Mouse (Mus musculus) cerebellum, postnatal 10 days (tissue): ENCODE measurements around the gene Mcts2.

Experiments used
- DNase-seq, 2 experiments: peaks; one replicate each; pipeline ENCODE4 v3.0.0; 2021; ENCODE audit warnings: mixed read lengths in 2 of 2

Mcts2 gene

DNA sequence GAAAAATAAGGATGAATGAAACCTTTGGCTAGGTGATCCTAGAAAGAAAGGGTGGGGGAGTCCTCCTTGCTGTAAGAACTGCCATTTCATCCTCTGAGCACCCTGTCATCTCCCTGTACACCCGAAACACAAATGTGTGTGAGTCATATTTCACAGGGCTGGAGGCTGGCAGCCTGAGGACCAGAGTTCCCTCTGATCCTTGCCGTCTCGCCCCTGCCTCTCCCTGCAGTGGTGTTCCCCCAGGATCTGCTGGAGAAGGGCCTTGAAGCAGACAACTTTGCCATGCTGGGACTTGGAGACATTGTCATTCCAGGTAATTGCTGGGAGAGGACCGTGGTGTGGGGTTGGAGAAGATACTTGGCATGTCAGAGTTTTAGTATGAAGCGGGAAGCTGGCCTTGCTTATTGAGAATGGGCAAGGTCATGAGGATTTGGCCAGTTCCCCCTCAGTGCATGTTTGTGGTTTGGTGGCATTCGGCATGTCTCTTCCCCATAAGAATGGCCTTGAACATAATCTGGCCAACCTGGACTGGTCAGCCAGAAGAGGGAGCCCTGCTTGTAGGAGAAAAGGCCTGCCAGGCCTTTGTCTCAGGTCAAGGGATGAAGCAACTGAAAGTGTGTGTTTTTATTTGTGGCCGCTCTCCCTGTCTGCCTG is 4.9 kb downstream of the Mcts2 start:
- peak; percentile 67 to 70 for DNase-seq

- peak; percentile 85 to 87 for DNase-seq
Observed at GRCm38 (mm10) chr2:152693233-152693632, 6.4 kb downstream of the Mcts2 start.

GRCm38 (mm10) chr2:152693735-152694134 is 6.9 kb downstream of the Mcts2 start:
- no peak for DNase-seq

DNA sequence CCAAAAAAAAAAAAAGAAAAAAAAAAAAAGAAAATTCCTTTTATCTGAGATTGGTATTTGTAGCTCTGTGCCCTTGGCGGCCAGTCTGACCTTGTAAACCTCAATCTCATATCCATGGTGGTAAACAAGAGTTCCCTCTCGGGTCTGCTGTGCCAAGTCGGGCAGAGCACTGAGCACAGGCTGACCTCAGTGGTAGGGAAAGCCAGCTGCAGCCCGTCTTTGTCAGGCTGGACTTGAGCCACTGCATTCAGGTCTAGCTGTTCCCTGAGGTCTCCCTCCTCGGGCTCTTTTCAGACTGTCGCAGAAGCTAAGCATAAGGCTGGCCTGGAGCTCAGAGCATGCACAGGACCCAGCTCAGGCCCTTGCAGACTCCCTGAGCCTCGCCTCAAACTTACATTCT is 7.9 kb downstream of the Mcts2 start:
- no peak for DNase-seq

- DNase-seq, result no peak
Observed at GRCm38 (mm10) chr2:152696016-152696415, 9.2 kb downstream of the Mcts2 start.

DNA sequence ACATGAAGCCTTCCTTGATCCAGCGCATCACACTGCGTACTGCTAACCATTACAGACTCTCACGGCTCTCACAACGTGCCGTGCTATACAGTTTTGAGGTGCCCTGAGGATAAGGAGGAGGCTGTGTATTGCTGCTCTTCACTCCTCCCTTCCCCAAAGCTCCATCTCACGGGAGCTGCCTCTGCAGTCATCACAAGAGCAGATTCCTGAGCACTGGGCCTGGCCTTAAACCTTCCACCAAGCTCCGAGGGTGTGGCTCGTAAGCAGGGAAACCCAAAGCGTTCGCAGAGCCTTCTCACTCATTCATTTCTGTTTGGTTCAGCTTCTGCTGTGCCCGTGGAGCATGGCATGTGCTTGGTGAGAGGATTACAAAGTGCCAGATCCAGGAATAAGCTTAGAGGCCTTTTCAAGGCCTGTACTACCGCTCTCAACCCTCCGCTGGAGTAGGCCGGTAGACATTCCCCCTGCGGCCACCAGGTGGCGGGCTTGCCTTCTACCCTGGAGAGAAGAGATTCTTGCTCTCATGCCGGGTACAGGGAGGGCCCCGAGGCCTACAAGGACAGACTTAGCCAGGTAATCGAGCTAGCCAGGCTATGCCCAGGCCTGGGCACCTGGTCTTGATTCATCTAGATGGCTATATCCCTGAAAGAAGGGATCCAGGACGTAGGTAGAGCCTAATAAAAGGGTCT is 9.8 kb downstream of the Mcts2 start:
- DNase-seq, result peak; percentile 98 to 99

DNA sequence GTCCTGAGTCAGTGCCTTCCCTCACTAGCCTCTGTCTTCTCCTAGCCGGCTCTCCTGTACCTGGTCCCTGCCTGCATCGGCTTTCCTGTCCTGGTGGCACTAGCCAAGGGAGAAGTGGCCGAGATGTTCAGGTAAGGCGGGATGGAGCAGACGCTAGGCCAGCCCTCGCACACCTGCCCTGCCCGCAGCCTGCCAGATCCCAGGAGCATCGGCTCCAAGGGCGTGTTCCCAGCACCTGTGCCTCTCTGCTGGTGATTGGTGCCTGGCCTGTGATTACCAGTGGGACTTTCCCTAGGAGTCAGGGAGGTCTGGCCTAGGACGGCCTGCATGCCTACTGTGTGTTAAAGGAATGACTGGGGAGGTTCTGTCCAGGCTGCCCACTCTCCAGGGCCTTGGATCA is 13.3 kb downstream of the Mcts2 start:
- no peak for DNase-seq

GRCm38 (mm10) chr2:152700725-152701124 is 13.9 kb downstream of the Mcts2 start:
- DNase-seq, result peak; percentile 59 to 79

- peak; percentile 68 to 75 for DNase-seq
Observed at GRCm38 (mm10) chr2:152703596-152704255, 16.9 kb downstream of the Mcts2 start.

- DNase-seq, result peak; percentile 86 to 89
Observed at GRCm38 (mm10) chr2:152704256-152704605, 17.4 kb downstream of the Mcts2 start.

DNA sequence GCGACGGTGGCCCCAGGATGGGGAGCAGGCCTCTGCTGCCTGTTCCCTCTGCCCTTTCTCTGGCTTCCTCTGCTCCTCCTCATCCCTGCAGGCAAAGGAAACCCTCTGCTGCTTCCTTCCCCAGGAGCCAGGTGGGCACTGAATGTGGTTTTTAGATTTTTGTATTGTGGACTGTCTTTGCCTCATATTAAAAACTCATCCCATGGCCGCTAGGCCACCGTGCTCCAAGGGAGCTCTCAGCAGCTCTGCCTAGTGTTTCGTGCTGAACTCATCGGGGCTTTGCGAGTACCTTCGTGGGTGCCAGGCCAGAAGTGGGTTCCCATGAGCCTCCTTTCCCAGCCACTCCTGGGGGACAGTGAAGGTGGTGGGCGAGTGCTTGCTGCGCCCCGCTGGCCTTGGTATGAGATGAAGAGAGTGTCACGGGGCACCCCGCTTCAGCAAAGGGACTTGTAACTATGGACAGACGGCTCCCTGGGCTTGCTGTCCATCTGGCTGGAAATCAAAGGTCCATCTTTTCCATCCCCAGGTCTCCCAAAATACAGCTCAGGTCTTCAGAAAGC is 18.1 kb downstream of the Mcts2 start:
- DNase-seq, result no peak

- DNase-seq, result peak; percentile 81 to 87
Observed at GRCm38 (mm10) chr2:152705993-152706571, 19.2 kb downstream of the Mcts2 start.

- no peak for DNase-seq
Observed at GRCm38 (mm10) chr2:152707186-152707585, 20.4 kb downstream of the Mcts2 start.

- DNase-seq, result peak; percentile 89 to 92
Observed at GRCm38 (mm10) chr2:152707627-152708026, 20.8 kb downstream of the Mcts2 start.

DNA sequence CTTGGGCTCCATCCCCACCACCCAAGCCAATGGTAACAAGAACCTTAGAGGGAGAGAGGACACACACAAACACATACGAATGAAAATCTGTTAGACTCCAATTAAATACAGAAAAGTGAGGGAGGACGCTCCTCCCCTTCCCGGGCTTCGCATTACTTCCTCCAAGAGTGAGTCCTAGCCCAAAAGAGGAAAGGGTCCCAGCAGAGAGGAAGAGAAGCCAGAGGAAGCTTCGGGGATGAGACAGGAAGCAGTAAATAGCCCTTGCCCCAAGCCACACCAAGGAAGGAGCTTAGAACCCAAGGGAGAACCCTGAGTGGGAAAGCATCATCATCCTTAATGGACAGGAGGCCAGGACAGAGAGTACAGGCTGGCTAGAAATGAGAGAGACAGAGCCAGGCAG is 22.2 kb downstream of the Mcts2 start:
- DNase-seq, result no peak

DNA sequence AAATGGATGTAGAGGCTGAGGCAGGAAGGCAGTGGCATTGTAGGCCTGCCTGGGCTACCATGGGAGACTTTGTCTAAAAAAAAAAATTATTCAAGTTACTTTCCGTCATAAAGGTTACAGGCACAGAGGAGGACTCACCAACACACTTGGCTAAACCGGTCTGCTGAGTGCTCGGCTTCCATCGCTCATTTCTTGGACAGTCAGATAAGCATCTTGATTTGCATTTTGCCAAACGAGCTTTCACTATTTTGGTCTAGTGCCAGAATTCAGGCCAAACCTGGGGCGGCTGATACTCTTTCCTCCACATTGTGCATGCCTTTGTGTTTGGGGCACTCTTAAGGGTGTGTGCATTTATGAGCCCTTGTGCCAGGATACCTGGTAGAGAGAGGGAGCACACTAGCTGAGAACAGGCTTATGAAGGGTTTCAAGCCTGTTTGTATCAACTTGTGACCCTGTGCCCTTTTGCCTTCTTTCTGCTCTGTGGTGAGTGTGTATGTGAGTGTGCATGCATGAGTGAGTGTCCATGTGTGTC is 29.5 kb downstream of the Mcts2 start:
- peak in 1 of 2 experiments; percentile 21 for DNase-seq

DNA sequence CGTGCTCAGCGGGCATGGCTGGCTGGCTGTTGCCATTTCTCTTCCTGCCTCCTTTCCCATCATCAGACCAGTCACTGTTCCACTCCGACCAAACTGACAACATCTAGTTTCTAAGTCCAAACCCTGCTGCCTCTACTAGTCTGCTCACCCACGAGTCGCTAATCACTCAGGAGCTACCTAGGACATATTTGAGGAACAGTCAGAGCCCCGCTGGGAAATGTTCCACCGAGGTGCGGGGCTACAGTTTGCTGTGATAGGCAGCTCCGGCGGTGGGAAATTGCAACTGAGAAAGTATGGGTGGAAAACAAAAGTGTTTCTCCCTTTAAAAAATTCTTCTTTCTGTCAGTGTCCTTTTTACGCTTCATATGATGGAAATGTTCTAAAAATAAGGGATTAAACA is 30.8 kb downstream of the Mcts2 start:
- DNase-seq, result no peak

- peak in 1 of 2 experiments; percentile 45 for DNase-seq
Observed at GRCm38 (mm10) chr2:152718076-152718475, 31.2 kb downstream of the Mcts2 start.

- DNase-seq, result peak; percentile 64 to 76
Observed at GRCm38 (mm10) chr2:152723651-152724331, 37.0 kb downstream of the Mcts2 start.

- DNase-seq, result no peak
Observed at GRCm38 (mm10) chr2:152724332-152724723, 37.5 kb downstream of the Mcts2 start.

DNA sequence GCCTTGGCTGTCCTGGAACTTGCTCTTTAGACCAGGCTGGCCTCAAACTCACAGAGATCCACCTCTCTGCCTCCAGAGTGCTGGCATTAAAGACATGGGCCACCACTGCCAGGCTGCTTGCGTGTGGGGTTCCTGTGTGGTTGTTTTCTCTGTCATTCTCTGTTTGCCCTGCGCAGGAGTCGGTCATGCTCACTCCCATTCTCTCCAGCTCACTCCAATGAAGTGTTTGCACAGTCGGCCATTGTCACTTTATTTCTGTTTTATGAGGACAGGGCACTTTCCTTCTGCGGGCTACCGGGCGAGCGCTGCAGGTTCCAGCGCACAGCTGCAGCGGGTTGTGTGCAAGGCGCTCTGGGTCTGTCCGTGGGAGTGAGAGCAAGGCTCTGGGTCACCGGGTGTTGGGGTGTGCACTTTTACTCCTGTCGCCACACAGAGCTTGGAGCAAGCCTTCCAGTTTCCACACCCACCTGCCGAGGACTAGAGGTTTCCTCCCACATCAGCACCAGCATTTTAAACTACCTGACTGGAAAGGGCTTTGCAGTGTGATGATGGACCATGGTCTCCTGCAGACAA is 38.4 kb downstream of the Mcts2 start:
- no peak for DNase-seq

- no peak for DNase-seq
Observed at GRCm38 (mm10) chr2:152726213-152726612, 39.4 kb downstream of the Mcts2 start.
